Mouse (Mus musculus) 3134 (cell line): Measurements from ENCODE around the gene Ano6.

Experiments
- DNase-seq: peaks from one replicate; pipeline ENCODE4 v3.0.0-alpha.2; 2011; ENCODE audit warnings: low spot score; ENCODE audit not compliant: insufficient read length; ENCODE audit errors: extremely low read depth

Ano6 gene

GRCm38 (mm10) chr15:95966979-95967378, 176.3 kb downstream of the Ano6 start:
- no peak for DNase-seq

- no peak for DNase-seq
These were observed 177.0 kb downstream of the Ano6 start for GRCm38 (mm10) chr15:95967516-95968196.

GRCm38 (mm10) chr15:95969596-95969995, 179.0 kb downstream of the Ano6 start:
- DNase-seq, result no peak

GRCm38 (mm10) chr15:95970176-95970575, 179.5 kb downstream of the Ano6 start:
- no peak for DNase-seq

GRCm38 (mm10) chr15:95970691-95971090, 180.0 kb downstream of the Ano6 start:
- no peak for DNase-seq

- no peak for DNase-seq
These were observed 180.7 kb downstream of the Ano6 start for GRCm38 (mm10) chr15:95971302-95971701.

- DNase-seq, result no peak
These were observed 181.5 kb downstream of the Ano6 start for GRCm38 (mm10) chr15:95972156-95972555.

GRCm38 (mm10) chr15:95972621-95973020, 182.0 kb downstream of the Ano6 start:
- DNase-seq, result no peak

- DNase-seq, result no peak
These were observed 183.5 kb downstream of the Ano6 start for GRCm38 (mm10) chr15:95974021-95974597.

- no peak for DNase-seq
These were observed 185.7 kb downstream of the Ano6 start for GRCm38 (mm10) chr15:95976156-95976876.

- DNase-seq, result no peak
These were observed 186.7 kb downstream of the Ano6 start for GRCm38 (mm10) chr15:95977169-95977938.

- no peak for DNase-seq
These were observed 187.3 kb downstream of the Ano6 start for GRCm38 (mm10) chr15:95977939-95978252.

- no peak for DNase-seq
These were observed 190.0 kb downstream of the Ano6 start for GRCm38 (mm10) chr15:95980641-95981040.

GRCm38 (mm10) chr15:95987916-95988315, 197.3 kb downstream of the Ano6 start:
- no peak for DNase-seq

- DNase-seq, result no peak
These were observed 199.0 kb downstream of the Ano6 start for GRCm38 (mm10) chr15:95989496-95990124.

GRCm38 (mm10) chr15:96002958-96003601, 212.4 kb downstream of the Ano6 start:
- peak; percentile 67 for DNase-seq

- DNase-seq, result no peak
These were observed 221.2 kb downstream of the Ano6 start for GRCm38 (mm10) chr15:96011640-96012390.

- DNase-seq, result no peak
These were observed 221.7 kb downstream of the Ano6 start for GRCm38 (mm10) chr15:96012391-96012775.

GRCm38 (mm10) chr15:96014501-96014900, 223.9 kb downstream of the Ano6 start:
- no peak for DNase-seq

- no peak for DNase-seq
These were observed 229.8 kb downstream of the Ano6 start for GRCm38 (mm10) chr15:96020465-96020864.
